Mouse (Mus musculus): ENCODE results near the gene Klhl41. TPM values are rescaled to one million over a fixed set of nuclear protein-coding genes. Genes with fewer than 3 reads are reported as not detected.
"Not testable (repeated sequence)": the region's sequence is repeated elsewhere in the genome, so short reads cannot be mapped to it uniquely, and the experiment has no call there.

The Klhl41 gene
- polyA plus RNA-seq, 1 experiment: not detected

- TF ChIP-seq CTCF (IDR thresholded peaks at IDR 0.05; ENCODE audit: low read depth, low read length): peak; percentile 52
- no peak for TF ChIP-seq EP300 (IDR thresholded peaks at IDR 0.05; ENCODE audit: insufficient read depth, low read depth, low read length)
- Histone ChIP-seq H3K36me3 (ENCODE audit: control insufficient read depth, insufficient read depth, low read length, poor library complexity, severe bottlenecking) (no peaks in the 10 kb centered on the region), H3K9ac (ENCODE audit: low read depth, poor library complexity, severe bottlenecking) (no peak overlapping the region; the same call in 1 of the 2 replicates), H3K9me3 (replicated peaks; ENCODE audit: control insufficient read depth, insufficient read depth, low read length, poor library complexity, severe bottlenecking) (no peaks in the 10 kb centered on the region), H3K27ac (ENCODE audit: insufficient read depth, low read length) (no peak overlapping the region), H3K27me3 (ENCODE audit: control insufficient read depth, insufficient read depth, low read length, poor library complexity, severe bottlenecking) (no peaks in the 10 kb centered on the region), H3K4me1 (ENCODE audit: control insufficient read depth, insufficient read depth, low read length) (no peaks in the 10 kb centered on the region), H3K4me3 (ENCODE audit: low read depth, low read length) (no peak overlapping the region)
Measured at GRCm38 (mm10) chr2:69635807-69636206, 34.1 kb upstream of the Klhl41 start.

GRCm38 (mm10) chr2:69637989-69638388 is 31.9 kb upstream of the Klhl41 start:
- H3K27me3 ChIP-seq (ENCODE audit: control insufficient read depth, insufficient read depth, low read length, poor library complexity, severe bottlenecking); H3K9ac ChIP-seq (ENCODE audit: low read depth, poor library complexity, severe bottlenecking); H3K36me3 ChIP-seq (ENCODE audit: control insufficient read depth, insufficient read depth, low read length, poor library complexity, severe bottlenecking); H3K27ac ChIP-seq (ENCODE audit: insufficient read depth, low read length); H3K9me3 ChIP-seq (replicated peaks; ENCODE audit: control insufficient read depth, insufficient read depth, low read length, poor library complexity, severe bottlenecking); H3K4me3 ChIP-seq (ENCODE audit: low read depth, low read length); H3K4me1 ChIP-seq (ENCODE audit: control insufficient read depth, insufficient read depth, low read length): not testable (repeated sequence)

GRCm38 (mm10) chr2:69640100-69640499 is 29.8 kb upstream of the Klhl41 start:
- Histone ChIP-seq H3K4me1 (ENCODE audit: control insufficient read depth, insufficient read depth, low read length) (no peaks in the 10 kb centered on the region), H3K27me3 (ENCODE audit: control insufficient read depth, insufficient read depth, low read length, poor library complexity, severe bottlenecking) (no peaks in the 10 kb centered on the region), H3K27ac (ENCODE audit: insufficient read depth, low read length) (no peak overlapping the region), H3K9ac (ENCODE audit: low read depth, poor library complexity, severe bottlenecking) (no peak overlapping the region), H3K4me3 (ENCODE audit: low read depth, low read length) (peak overlapping the region; percentile 19), H3K9me3 (replicated peaks; ENCODE audit: control insufficient read depth, insufficient read depth, low read length, poor library complexity, severe bottlenecking) (no peaks in the 10 kb centered on the region), H3K36me3 (ENCODE audit: control insufficient read depth, insufficient read depth, low read length, poor library complexity, severe bottlenecking) (no peaks in the 10 kb centered on the region)
- TF ChIP-seq CTCF (IDR thresholded peaks at IDR 0.05; ENCODE audit: low read depth, low read length) (no peak), POLR2A (IDR thresholded peaks at IDR 0.05; ENCODE audit: insufficient read depth, low read length) (no peak), EP300 (IDR thresholded peaks at IDR 0.05; ENCODE audit: insufficient read depth, low read depth, low read length) (no peak)

GRCm38 (mm10) chr2:69644968-69645617 is 24.8 kb upstream of the Klhl41 start:
- no peaks in the 10 kb centered on the region for H3K4me1 ChIP-seq (ENCODE audit: control insufficient read depth, insufficient read depth, low read length)
- no peak overlapping the region for H3K9ac ChIP-seq (ENCODE audit: low read depth, poor library complexity, severe bottlenecking)
- no peaks in the 10 kb centered on the region for H3K27me3 ChIP-seq (ENCODE audit: control insufficient read depth, insufficient read depth, low read length, poor library complexity, severe bottlenecking)
- no peaks in the 10 kb centered on the region for H3K9me3 ChIP-seq (replicated peaks; ENCODE audit: control insufficient read depth, insufficient read depth, low read length, poor library complexity, severe bottlenecking)
- H3K36me3 ChIP-seq (ENCODE audit: control insufficient read depth, insufficient read depth, low read length, poor library complexity, severe bottlenecking): no peaks in the 10 kb centered on the region
- no peak for TF ChIP-seq EP300 (IDR thresholded peaks at IDR 0.05; ENCODE audit: insufficient read depth, low read depth, low read length)
- no peak for TF ChIP-seq CTCF (IDR thresholded peaks at IDR 0.05; ENCODE audit: low read depth, low read length)
- TF ChIP-seq POLR2A (IDR thresholded peaks at IDR 0.05; ENCODE audit: insufficient read depth, low read length): no peak
- no peak overlapping the region for H3K4me3 ChIP-seq (ENCODE audit: low read depth, low read length)
- H3K27ac ChIP-seq (ENCODE audit: insufficient read depth, low read length): no peak overlapping the region

GRCm38 (mm10) chr2:69646726-69647490 is 23.0 kb upstream of the Klhl41 start, which contains the start of gene Bbs5:
Bbs5 (plus strand) TSS chr2:69647171.
- no peak within 1 kb of the TSS for H3K27ac ChIP-seq (ENCODE audit: insufficient read depth, low read length)
- no peaks in the 10 kb centered on the region for H3K36me3 ChIP-seq (ENCODE audit: control insufficient read depth, insufficient read depth, low read length, poor library complexity, severe bottlenecking)
- H3K4me3 ChIP-seq (ENCODE audit: low read depth, low read length): peak within 1 kb of the TSS; percentile 99
- no peaks in the 10 kb centered on the region for H3K4me1 ChIP-seq (ENCODE audit: control insufficient read depth, insufficient read depth, low read length)
- H3K9ac ChIP-seq (ENCODE audit: low read depth, poor library complexity, severe bottlenecking): peak within 1 kb of the TSS; percentile 30
- no peaks in the 10 kb centered on the region for H3K27me3 ChIP-seq (ENCODE audit: control insufficient read depth, insufficient read depth, low read length, poor library complexity, severe bottlenecking)
- no peaks in the 10 kb centered on the region for H3K9me3 ChIP-seq (replicated peaks; ENCODE audit: control insufficient read depth, insufficient read depth, low read length, poor library complexity, severe bottlenecking)
- TF ChIP-seq EP300 (IDR thresholded peaks at IDR 0.05; ENCODE audit: insufficient read depth, low read depth, low read length) (no peak), POLR2A (IDR thresholded peaks at IDR 0.05; ENCODE audit: insufficient read depth, low read length) (no peak), CTCF (IDR thresholded peaks at IDR 0.05; ENCODE audit: low read depth, low read length) (no peak)

- TF ChIP-seq POLR2A (IDR thresholded peaks at IDR 0.05; ENCODE audit: insufficient read depth, low read length): no peak
- TF ChIP-seq EP300 (IDR thresholded peaks at IDR 0.05; ENCODE audit: insufficient read depth, low read depth, low read length): no peak
- TF ChIP-seq CTCF (IDR thresholded peaks at IDR 0.05; ENCODE audit: low read depth, low read length): no peak
- Histone ChIP-seq H3K4me1 (ENCODE audit: control insufficient read depth, insufficient read depth, low read length) (no peaks in the 10 kb centered on the region), H3K9ac (ENCODE audit: low read depth, poor library complexity, severe bottlenecking) (no peak overlapping the region), H3K27ac (ENCODE audit: insufficient read depth, low read length) (no peak overlapping the region), H3K9me3 (replicated peaks; ENCODE audit: control insufficient read depth, insufficient read depth, low read length, poor library complexity, severe bottlenecking) (no peaks in the 10 kb centered on the region), H3K27me3 (ENCODE audit: control insufficient read depth, insufficient read depth, low read length, poor library complexity, severe bottlenecking) (no peaks in the 10 kb centered on the region), H3K4me3 (ENCODE audit: low read depth, low read length) (no peak overlapping the region), H3K36me3 (ENCODE audit: control insufficient read depth, insufficient read depth, low read length, poor library complexity, severe bottlenecking) (0 out of 2 replicates have a peak, but pooled peaks cover 2% of the 10 kb centered on the region)
Measured at GRCm38 (mm10) chr2:69649716-69650115, 20.2 kb upstream of the Klhl41 start.

All from ES-Bruce4 (cell line).